Comparison of ENCODE assay signal across 22 mouse cellular contexts in the genomic region with DNA sequence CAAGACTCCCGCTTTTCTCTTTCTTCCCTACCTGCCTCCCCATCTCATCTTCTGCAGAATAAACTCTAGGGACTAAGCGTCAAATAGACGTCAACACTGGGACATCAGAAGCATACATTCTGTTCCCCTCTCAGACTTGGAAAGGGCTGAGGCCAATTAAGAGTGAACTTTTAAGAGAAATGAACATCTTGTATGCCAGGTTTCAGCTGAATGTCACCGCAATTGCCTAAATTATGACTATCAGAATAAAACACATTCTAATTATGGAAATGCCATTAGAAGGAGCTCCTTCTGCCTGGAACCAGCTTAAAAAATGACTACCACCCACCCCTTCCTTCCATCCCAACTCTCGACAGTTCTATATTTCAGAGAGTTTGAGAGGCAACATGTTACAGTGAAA.
A peak's percentile ranks its signal among the peaks of the same experiment; 100 is the strongest.
DNase-seq lines count a peak whose midpoint lies in the region; ATAC-seq and TF ChIP-seq lines count a peak whose summit lies in the region.
"Had no signal": no experiment of that assay in that cellular context is flagged by ENCODE, and none has a peak within 500 bp of the region (broad histone marks: within the 10 kb centered on the region; RNA-seq: fewer than 3 reads in every experiment).

No protein-coding gene starts in this region.

- no peak for DNase-seq in forebrain, postnatal 0 days
- no peak for DNase-seq in forebrain, embryonic 14.5 days (ENCODE audit: low spot score)
- DNase-seq in left cerebral cortex, adult 11 months (ENCODE audit: low spot score) = peak; percentile 43
- DNase-seq in left cerebral cortex, adult 2 months (ENCODE audit: extremely low spot score in 1 of 2, low spot score in 2 of 2) = no peak
- DNase-seq in brain, adult 2 months (ENCODE audit: low read depth, low spot score) = peak; percentile 69
- peak; percentile 64 for DNase-seq in telencephalon, adult 2 months (ENCODE audit: low read depth, low spot score)
- DNase-seq: adrenal gland, postnatal 14 days; cerebellum, adult 2 months; cerebellum, postnatal 10 days; embryo, embryonic 11 days; gastrocnemius, postnatal 10 days; heart, adult 18-20 months; heart, postnatal 10 days; heart, postnatal 4 days had no signal

- H3K27me3 ChIP-seq in forebrain, postnatal 0 days (ENCODE audit: insufficient read depth, low read length) = no peaks in the 10 kb centered on the region
- no peaks in the 10 kb centered on the region for H3K27me3 ChIP-seq in forebrain, embryonic 14.5 days (replicated peaks; ENCODE audit: control insufficient read depth, insufficient read depth, low read length)
- H3K27me3 ChIP-seq: embryonic facial prominence, embryonic 15.5 days; hindbrain, embryonic 12.5 days had no signal

- 80% methylated on average over 5 of the region's 5 CpGs for WGBS in forebrain, postnatal 0 days
- WGBS in forebrain, embryonic 14.5 days = 92% methylated on average over 5 of the region's 5 CpGs

- no peak overlapping the region for H3K4me2 ChIP-seq in forebrain, postnatal 0 days (ENCODE audit: low read depth)
- no peak overlapping the region for H3K4me2 ChIP-seq in forebrain, embryonic 14.5 days (ENCODE audit: low read length)
- H3K4me2 ChIP-seq: embryonic facial prominence, embryonic 15.5 days; hindbrain, embryonic 12.5 days had no signal

- H3K9ac ChIP-seq in forebrain, postnatal 0 days = no peak overlapping the region
- no peak overlapping the region for H3K9ac ChIP-seq in forebrain, embryonic 14.5 days (ENCODE audit: low read length)
- H3K9ac ChIP-seq: embryonic facial prominence, embryonic 15.5 days; hindbrain, embryonic 12.5 days had no signal

- H3K27ac ChIP-seq in forebrain, postnatal 0 days (ENCODE audit: low read depth, low read length) = no peak overlapping the region
- H3K27ac ChIP-seq in forebrain, embryonic 14.5 days (ENCODE audit: low read depth, low read length) = no peak overlapping the region
- H3K27ac ChIP-seq in left cerebral cortex, adult 2 months = no peak overlapping the region; the same call in 1 of the 2 replicates
- H3K27ac ChIP-seq: embryonic facial prominence, embryonic 15.5 days; forebrain, embryonic 10.5 days; heart, embryonic 10.5 days; hindbrain, embryonic 12.5 days had no signal

- H3K4me3 ChIP-seq in forebrain, postnatal 0 days (ENCODE audit: low read depth, low read length) = no peak overlapping the region
- no peak overlapping the region for H3K4me3 ChIP-seq in forebrain, embryonic 14.5 days (ENCODE audit: low read depth, low read length)
- H3K4me3 ChIP-seq in left cerebral cortex, adult 2 months = no peak overlapping the region
- H3K4me3 ChIP-seq: embryonic facial prominence, embryonic 15.5 days; erythroblast, embryonic 14.5 days; forebrain, embryonic 10.5 days; heart, embryonic 10.5 days; hindbrain, embryonic 12.5 days had no signal

- no peaks in the 10 kb centered on the region for H3K4me1 ChIP-seq in forebrain, postnatal 0 days (ENCODE audit: insufficient read depth)
- H3K4me1 ChIP-seq in forebrain, embryonic 14.5 days (ENCODE audit: control insufficient read depth, insufficient read depth, low read length) = no peaks in the 10 kb centered on the region
- H3K4me1 ChIP-seq: embryonic facial prominence, embryonic 15.5 days; forebrain, embryonic 10.5 days; heart, embryonic 10.5 days; hindbrain, embryonic 12.5 days had no signal

- H3K36me3 ChIP-seq in forebrain, postnatal 0 days (ENCODE audit: insufficient read depth) = no peaks in the 10 kb centered on the region
- H3K36me3 ChIP-seq in forebrain, embryonic 14.5 days (ENCODE audit: control insufficient read depth, insufficient read depth, low read length) = no peaks in the 10 kb centered on the region
- H3K36me3 ChIP-seq: embryonic facial prominence, embryonic 15.5 days; forebrain, embryonic 10.5 days; heart, embryonic 10.5 days; hindbrain, embryonic 12.5 days had no signal

- no peaks in the 10 kb centered on the region for H3K9me3 ChIP-seq in forebrain, postnatal 0 days (ENCODE audit: low read length)
- no peaks in the 10 kb centered on the region for H3K9me3 ChIP-seq in forebrain, embryonic 14.5 days (replicated peaks; ENCODE audit: control insufficient read depth, low read length)
- H3K9me3 ChIP-seq: embryonic facial prominence, embryonic 15.5 days; forebrain, embryonic 10.5 days; heart, embryonic 10.5 days; hindbrain, embryonic 12.5 days had no signal

- intact Hi-C loops in left cerebral cortex, adult 2 months (cut with DNase I) = loop anchor here (2.0 kb wide), 1 partner anchor 23 kb away; no protein-coding TSS in a partner anchor

- peak; percentile 68; the same call in 1 of the 2 replicates for ATAC-seq in forebrain, postnatal 0 days
- no peak for ATAC-seq in forebrain, embryonic 14.5 days
- ATAC-seq in inflammation-experienced regulatory T-cells, adult 6 months = no peak
- ATAC-seq: activated CD4-positive, CD25-positive, alpha-beta regulatory T cell, adult 4 months; hindbrain, embryonic 16.5 days had no signal

- TF ChIP-seq CTCF in forebrain, postnatal 0 days (IDR thresholded peaks at IDR 0.05; ENCODE audit: low read depth) = no peak
- TF ChIP-seq CTCF in left cerebral cortex, adult 2 months (IDR thresholded peaks at IDR 0.05) = no peak

Comparison
In these comparisons a context has a peak if more than half of its experiments do, and no peak if none do; other contexts are left out.
1. DNase-seq: peak in left cerebral cortex, adult 11 months (single experiment), brain, adult 2 months (single experiment) and telencephalon, adult 2 months (single experiment); none in forebrain, postnatal 0 days (single experiment), forebrain, embryonic 14.5 days (single experiment) and left cerebral cortex, adult 2 months (0 of 2).